Mouse (Mus musculus) adrenal gland, postnatal 4 days (tissue): ENCODE data around the gene Abcd2. TPM values are rescaled to one million over a fixed set of nuclear protein-coding genes. Genes with fewer than 3 reads are reported as not detected.

Source experiments
- DNase-seq, 2 experiments: peaks; one replicate each; pipeline ENCODE4 v3.0.0; 2021 to 2022; ENCODE audit warnings: low spot score in 2 of 2, mixed read lengths in 2 of 2
- long read RNA-seq, 2 experiments: library from polyadenylated mRNA; stranded (forward); transcript quantifications; one replicate each; pipeline ENCODE4 v2.0.0; 2021
- total RNA-seq, 2 experiments: library from RNA; stranded (reverse); gene quantifications; 2 replicates each; pipeline ENCODE4 v1.2.3; 2021

Gene Abcd2
- 10 to 100 TPM in 1 of 2 experiments, 1 to 10 TPM in 1; 5.2 to 14.0 TPM for total RNA-seq
- long read RNA-seq, experiment 1, full-length matches to known transcripts = 8 of 9 reads
- long read RNA-seq, experiment 1, partial matches to known transcripts = 1 of 9 reads
- long read RNA-seq, experiment 1, other reads (novel, unspliced or antisense) = 0 of 9 reads
- long read RNA-seq, experiment 2, full-length matches to known transcripts = 5 of 6 reads
- long read RNA-seq, experiment 2, partial matches to known transcripts = 1 of 6 reads
- long read RNA-seq, experiment 2, other reads (novel, unspliced or antisense) = 0 of 6 reads

GRCm38 (mm10) chr15:91191412-91192222 is at the start of gene Abcd2:
Abcd2 (minus strand) TSS chr15:91191799.
- DNase-seq = peak; percentile 10 to 33

- DNase-seq = no peak
Measured at GRCm38 (mm10) chr15:91240683-91241335, 49.2 kb upstream of the Abcd2 start.

GRCm38 (mm10) chr15:91237294-91237693 is 45.7 kb upstream of the Abcd2 start:
- no peak for DNase-seq

- no peak for DNase-seq
Measured at GRCm38 (mm10) chr15:91206518-91206917, 14.9 kb upstream of the Abcd2 start.

- no peak for DNase-seq
Measured at GRCm38 (mm10) chr15:91203521-91203920, 11.9 kb upstream of the Abcd2 start.

- DNase-seq = no peak
Measured at GRCm38 (mm10) chr15:91202486-91202885, 10.9 kb upstream of the Abcd2 start.

- no peak for DNase-seq
Measured at GRCm38 (mm10) chr15:91200833-91201232, 9.2 kb upstream of the Abcd2 start.

GRCm38 (mm10) chr15:91199256-91199905 is 7.8 kb upstream of the Abcd2 start, which contains the start of gene CN725425:
CN725425 (plus strand) TSS chr15:91199494.
- DNase-seq = no peak

- DNase-seq = no peak
Measured at GRCm38 (mm10) chr15:91192223-91192598, 612 bp upstream of the Abcd2 start.

GRCm38 (mm10) chr15:91190519-91191207 is 936 bp downstream of the Abcd2 start:
- no peak for DNase-seq

GRCm38 (mm10) chr15:91190026-91190425 is 1.6 kb downstream of the Abcd2 start:
- no peak for DNase-seq

GRCm38 (mm10) chr15:91186358-91186757 is 5.2 kb downstream of the Abcd2 start:
- DNase-seq = no peak

- DNase-seq = no peak
Measured at GRCm38 (mm10) chr15:91179911-91180622, 11.5 kb downstream of the Abcd2 start.

- DNase-seq = no peak
Measured at GRCm38 (mm10) chr15:91178656-91179314, 12.8 kb downstream of the Abcd2 start.

- no peak for DNase-seq
Measured at GRCm38 (mm10) chr15:91172193-91172592, 19.4 kb downstream of the Abcd2 start.

- DNase-seq = no peak
Measured at GRCm38 (mm10) chr15:91171332-91171731, 20.3 kb downstream of the Abcd2 start.

GRCm38 (mm10) chr15:91170602-91171328 is 20.8 kb downstream of the Abcd2 start:
- DNase-seq = no peak

GRCm38 (mm10) chr15:91167850-91168562 is 23.6 kb downstream of the Abcd2 start:
- no peak for DNase-seq
